Mouse (Mus musculus) frontal cortex, postnatal 25 days (tissue): ENCODE measurements around the gene Cldn34b4.

Source experiments
- DNase-seq, 2 experiments: peaks; one replicate each; pipeline ENCODE4 v3.0.0; 2022; ENCODE audit warnings: low spot score in 2 of 2

Gene Cldn34b4

GRCm38 (mm10) chrX:76393050-76393449, at the start of gene Cldn34b4:
Cldn34b4 (plus strand) TSS chrX:76393350.
- DNase-seq: no peak
